Mouse (Mus musculus) MEL (cell line): ENCODE results near the gene Rarb. TPM values are rescaled to one million over a fixed set of nuclear protein-coding genes. Genes with fewer than 3 reads are reported as not detected.

ENCODE experiments used
- DNase-seq: peaks from one replicate; pipeline ENCODE4 v3.0.0; 2011; ENCODE audit warnings: low read depth, low spot score
- H3K27ac ChIP-seq: 2 replicates; pipeline ENCODE4 v1.5.1; 2012; ENCODE audit warnings: low read depth, mild to moderate bottlenecking, control low read depth, low read length, moderate library complexity; ENCODE audit not compliant: control insufficient read depth
- H3K27me3 ChIP-seq, 2 experiments: fragments of 150-350 bp in 1 of 2; sonication (generic) in 1 of 2; 2 replicates each; pipeline ENCODE4 v1.6.1; 2012; ENCODE audit warnings: low read length in 2 of 2, mild to moderate bottlenecking in 2 of 2, improper control_type of control experiment in 1 of 2, moderate library complexity in 1 of 2; ENCODE audit not compliant: insufficient read depth in 2 of 2, control insufficient read depth in 1 of 2
- H3K36me3 ChIP-seq, 2 experiments: 2 replicates each; pipeline ENCODE4 v1.6.1; 2012 to 2014; ENCODE audit warnings: low read length in 2 of 2, improper control_type of control experiment in 1 of 2, inconsistent platforms in 1 of 2, mild to moderate bottlenecking in 1 of 2; ENCODE audit not compliant: insufficient read depth in 2 of 2, control insufficient read depth in 1 of 2
- H3K4me1 ChIP-seq, 2 experiments: fragments of 150-350 bp in 1 of 2; sonication (generic) in 1 of 2; 2 replicates each; pipeline ENCODE4 v1.6.1; 2012; ENCODE audit warnings: low read length in 2 of 2, improper control_type of control experiment in 1 of 2, mild to moderate bottlenecking in 1 of 2; ENCODE audit not compliant: insufficient read depth in 2 of 2, control insufficient read depth in 1 of 2
- H3K4me3 ChIP-seq, 2 experiments: fragments of 150-350 bp in 1 of 2; sonication (generic) in 1 of 2; 2 replicates each; pipeline ENCODE4 v1.5.1; 2012; ENCODE audit warnings: low read depth in 2 of 2, low read length in 2 of 2, mild to moderate bottlenecking in 2 of 2, moderate library complexity in 2 of 2, control low read depth in 1 of 2, improper control_type of control experiment in 1 of 2; ENCODE audit not compliant: control insufficient read depth in 1 of 2, insufficient read depth in 1 of 2
- H3K79me2 ChIP-seq: 2 replicates; pipeline ENCODE4 v1.6.1; 2012; ENCODE audit warnings: mild to moderate bottlenecking, low read length, moderate library complexity; ENCODE audit not compliant: control insufficient read depth, poor library complexity, insufficient read depth
- H3K9ac ChIP-seq: 2 replicates; pipeline ENCODE4 v1.6.1; 2012; ENCODE audit warnings: low read depth, mild to moderate bottlenecking, control low read depth, low read length, moderate library complexity; ENCODE audit not compliant: control insufficient read depth, poor library complexity, severe bottlenecking
- H3K9me3 ChIP-seq: fragments of 150-350 bp; sonication (generic); replicated peaks from 2 replicates; pipeline ENCODE4 v1.6.1; 2012; ENCODE audit warnings: mild to moderate bottlenecking, low read length, improper control_type of control experiment, moderate library complexity; ENCODE audit not compliant: insufficient read depth
- CHD2 ChIP-seq: IDR thresholded peaks from 2 replicates; pipeline ENCODE4 v1.6.1; 2011; ENCODE audit warnings: low read length, improper control_type of control experiment
- EP300 ChIP-seq, 2 experiments: IDR thresholded peaks; 2 replicates each; pipeline ENCODE4 v1.6.1; 2011; ENCODE audit warnings: improper control_type of control experiment in 2 of 2, low read length in 2 of 2, low read depth in 1 of 2, mild to moderate bottlenecking in 1 of 2
- ETS1 ChIP-seq: IDR thresholded peaks from 2 replicates; pipeline ENCODE4 v1.6.1; 2012; ENCODE audit warnings: low read depth, mild to moderate bottlenecking, inconsistent platforms, low read length, improper control_type of control experiment, moderate library complexity
- GABPA ChIP-seq: IDR thresholded peaks from 2 replicates; pipeline ENCODE4 v1.6.1; 2012; ENCODE audit warnings: low read depth, mild to moderate bottlenecking, inconsistent platforms, low read length, improper control_type of control experiment, moderate library complexity
- KAT2A ChIP-seq: conservative IDR thresholded peaks from 2 replicates; pipeline ENCODE4 v1.6.1; 2012; ENCODE audit warnings: low read depth, low read length, improper control_type of control experiment, inconsistent platforms
- MAFK ChIP-seq: IDR thresholded peaks from 2 replicates; pipeline ENCODE4 v1.6.1; 2011; ENCODE audit warnings: low read depth, mild to moderate bottlenecking, low read length, improper control_type of control experiment, borderline replicate concordance
- MAX ChIP-seq: IDR thresholded peaks from 2 replicates; pipeline ENCODE4 v1.6.1; 2011; ENCODE audit warnings: low read length, improper control_type of control experiment
- MEF2A ChIP-seq: IDR thresholded peaks from 2 replicates; pipeline ENCODE4 v1.6.1; 2014; ENCODE audit warnings: low read depth, mild to moderate bottlenecking, inconsistent platforms, low read length, improper control_type of control experiment; ENCODE audit not compliant: poor library complexity, insufficient replicate concordance, severe bottlenecking; ENCODE audit errors: extremely low read depth
- MXI1 ChIP-seq: IDR thresholded peaks from 2 replicates; pipeline ENCODE4 v1.6.1; 2011; ENCODE audit warnings: mild to moderate bottlenecking, low read depth, low read length, improper control_type of control experiment
- MYC ChIP-seq: IDR thresholded peaks from 2 replicates; pipeline ENCODE4 v1.6.1; 2011; ENCODE audit warnings: low read depth, mild to moderate bottlenecking, low read length, improper control_type of control experiment, moderate library complexity
- NELFE ChIP-seq: IDR thresholded peaks from 2 replicates; pipeline ENCODE4 v1.6.1; 2011; ENCODE audit warnings: low read depth, low read length, improper control_type of control experiment
- NRF1 ChIP-seq: IDR thresholded peaks from 2 replicates; pipeline ENCODE4 v1.6.1; 2014; ENCODE audit warnings: low read depth, mild to moderate bottlenecking, inconsistent platforms, low read length, improper control_type of control experiment, moderate library complexity; ENCODE audit not compliant: poor library complexity, insufficient read depth, severe bottlenecking
- POLR2AphosphoS2 ChIP-seq: IDR thresholded peaks from 2 replicates; pipeline ENCODE4 v1.6.1; 2011; ENCODE audit warnings: low read length, improper control_type of control experiment
- POLR2AphosphoS5 ChIP-seq: IDR thresholded peaks from 2 replicates; pipeline ENCODE4 v1.6.1; 2012; ENCODE audit warnings: low read depth, borderline replicate concordance, mild to moderate bottlenecking, inconsistent platforms, low read length, moderate library complexity, mixed read lengths
- SIN3A ChIP-seq: IDR thresholded peaks from 2 replicates; pipeline ENCODE4 v1.6.1; 2012; ENCODE audit warnings: low read length, improper control_type of control experiment, inconsistent platforms
- TBP ChIP-seq: IDR thresholded peaks from 2 replicates; pipeline ENCODE4 v1.8.0; 2011; ENCODE audit warnings: low read depth, low read length, improper control_type of control experiment
- TCF12 ChIP-seq: IDR thresholded peaks from 2 replicates; pipeline ENCODE4 v1.6.1; 2014; ENCODE audit warnings: low read depth, mild to moderate bottlenecking, inconsistent platforms, low read length, improper control_type of control experiment, moderate library complexity
- UBTF ChIP-seq: IDR thresholded peaks from 2 replicates; pipeline ENCODE4 v1.6.1; 2012; ENCODE audit warnings: low read depth, mild to moderate bottlenecking, inconsistent platforms, low read length, improper control_type of control experiment, moderate library complexity, borderline replicate concordance; ENCODE audit not compliant: insufficient read depth
- ZMIZ1 ChIP-seq: IDR thresholded peaks from 2 replicates; pipeline ENCODE4 v1.6.1; 2012; ENCODE audit warnings: low read depth, mild to moderate bottlenecking, inconsistent platforms, low read length, improper control_type of control experiment, moderate library complexity
- ZNF384 ChIP-seq: IDR thresholded peaks from 2 replicates; pipeline ENCODE4 v1.6.1; 2012; ENCODE audit warnings: low read depth, mild to moderate bottlenecking, inconsistent platforms, low read length, improper control_type of control experiment
- polyA plus RNA-seq, 2 experiments: library from polyadenylated mRNA; stranded (reverse) in 1 of 2; unstranded in 1 of 2; fragments of >175 nt in 1 of 2; fragments of >200 nt in 1 of 2; gene quantifications; 2 replicates each; pipeline versions ENCODE4 v1.2.1 to v1.2.4; 2012; ENCODE audit warnings: low replicate concordance in 2 of 2, low read depth in 1 of 2; ENCODE audit not compliant: insufficient read length in 2 of 2, insufficient read depth in 1 of 2, missing spikeins in 1 of 2
- total RNA-seq: library from RNA; depleted of rRNA; stranded (reverse); fragments of 300-350 nt; gene quantifications from 2 replicates; pipeline ENCODE4 v1.2.3, GENCODE M21; 2012

Rarb gene
- total and polyA plus RNA-seq, 3 experiments, result not detected

- H3K4me1 ChIP-seq, result no peaks in the 10 kb centered on the region
- H3K36me3 ChIP-seq, result no peaks in the 10 kb centered on the region
- no peaks in the 10 kb centered on the region for H3K79me2 ChIP-seq
- TF ChIP-seq CHD2, result no peak
- TF ChIP-seq EP300 (IDR thresholded peaks at IDR 0.05; ENCODE audit: low read depth in 1 of 2, low read length in 2 of 2), result no peak
- no peak for TF ChIP-seq POLR2AphosphoS5
- no peak for TF ChIP-seq ETS1
- no peak for TF ChIP-seq TCF12
- no peak for TF ChIP-seq NELFE
- TF ChIP-seq UBTF, result no peak
- no peak for TF ChIP-seq ZNF384
- no peak for TF ChIP-seq MAX
- TF ChIP-seq GABPA, result no peak
- TF ChIP-seq NRF1, result no peak
- TF ChIP-seq MAFK, result no peak
- no peak overlapping the region for H3K9ac ChIP-seq
- H3K4me3 ChIP-seq, result no peak overlapping the region
- no peaks in the 10 kb centered on the region for H3K27me3 ChIP-seq
- H3K9me3 ChIP-seq, result no peaks in the 10 kb centered on the region
- H3K27ac ChIP-seq, result no peak overlapping the region
- DNase-seq, result no peak
Observed at GRCm38 (mm10) chr14:16526120-16526519, 292.8 kb downstream of the Rarb start.

- Histone ChIP-seq H3K9ac (no peak overlapping the region), H3K4me3 (no peak overlapping the region), H3K4me1 (no peaks in the 10 kb centered on the region), H3K79me2 (no peaks in the 10 kb centered on the region), H3K36me3 (no peaks in the 10 kb centered on the region), H3K27ac (no peak overlapping the region), H3K9me3 (no peaks in the 10 kb centered on the region), H3K27me3 (no peaks in the 10 kb centered on the region)
- DNase-seq, result no peak
- no peak for TF ChIP-seq POLR2AphosphoS2
- no peak for TF ChIP-seq ZMIZ1
- TF ChIP-seq POLR2AphosphoS5, result no peak
- no peak for TF ChIP-seq MEF2A
- no peak for TF ChIP-seq ETS1
- TF ChIP-seq SIN3A, result no peak
- TF ChIP-seq MXI1, result no peak
- no peak for TF ChIP-seq TBP
- TF ChIP-seq MYC, result no peak
- no peak for TF ChIP-seq KAT2A
- TF ChIP-seq ZNF384, result no peak
Observed at GRCm38 (mm10) chr14:16525137-16525924, 293.6 kb downstream of the Rarb start.
